Mouse (Mus musculus): ENCODE data around the gene Xrcc1. TPM values are rescaled to one million over a fixed set of nuclear protein-coding genes. Genes with fewer than 3 reads are reported as not detected.

Xrcc1 gene
- total and polyA plus RNA-seq, 2 experiments from 2014 or later: 45.1 to 50.8 TPM

GRCm38 (mm10) chr7:24524978-24525377 lies 21.1 kb upstream of the Xrcc1 start:
- 0 out of 2 replicates have a peak, but pooled peaks have one; percentile 9 for TF ChIP-seq CTCF (IDR thresholded peaks at IDR 0.05; ENCODE audit: low read depth)
- Histone ChIP-seq H3K36me3 (ENCODE audit: insufficient read depth, low read length) (no peaks in the 10 kb centered on the region), H3K9me3 (ENCODE audit: low read length) (no peaks in the 10 kb centered on the region), H3K27me3 (ENCODE audit: insufficient read depth, low read length) (no peaks in the 10 kb centered on the region), H3K4me2 (ENCODE audit: low read depth, low read length) (no peak overlapping the region), H3K27ac (no peak overlapping the region), H3K9ac (replicated peaks; ENCODE audit: low read length) (no peak overlapping the region), H3K4me3 (ENCODE audit: low read length) (no peak overlapping the region), H3K4me1 (ENCODE audit: insufficient read depth, low read length) (peaks cover 6% of the 10 kb centered on the region; the same call in 1 of the 2 replicates)
- WGBS: 78% methylated on average over 6 of the region's 6 CpGs
- DNase-seq (ENCODE audit: low spot score) (no peak), ATAC-seq (no peak)

GRCm38 (mm10) chr7:24525686-24526420 lies 20.2 kb upstream of the Xrcc1 start:
- no peak overlapping the region for H3K27ac ChIP-seq
- H3K27me3 ChIP-seq (ENCODE audit: insufficient read depth, low read length): no peaks in the 10 kb centered on the region
- no peak for DNase-seq (ENCODE audit: low spot score)
- no peak for TF ChIP-seq CTCF (IDR thresholded peaks at IDR 0.05; ENCODE audit: low read depth)
- no peak for ATAC-seq
- peaks cover 6% of the 10 kb centered on the region; the same call in 1 of the 2 replicates for H3K4me1 ChIP-seq (ENCODE audit: insufficient read depth, low read length)
- no peak overlapping the region for H3K4me2 ChIP-seq (ENCODE audit: low read depth, low read length)
- H3K36me3 ChIP-seq (ENCODE audit: insufficient read depth, low read length): no peaks in the 10 kb centered on the region
- no peak overlapping the region for H3K4me3 ChIP-seq (ENCODE audit: low read length)
- 78% methylated on average over 12 of the region's 12 CpGs for WGBS
- no peak overlapping the region for H3K9ac ChIP-seq (replicated peaks; ENCODE audit: low read length)
- no peaks in the 10 kb centered on the region for H3K9me3 ChIP-seq (ENCODE audit: low read length)

GRCm38 (mm10) chr7:24528861-24529260 lies 17.2 kb upstream of the Xrcc1 start:
- Histone ChIP-seq H3K4me3 (ENCODE audit: low read length) (no peak overlapping the region), H3K27me3 (ENCODE audit: insufficient read depth, low read length) (no peaks in the 10 kb centered on the region), H3K4me2 (ENCODE audit: low read depth, low read length) (no peak overlapping the region), H3K9ac (replicated peaks; ENCODE audit: low read length) (no peak overlapping the region), H3K4me1 (ENCODE audit: insufficient read depth, low read length) (peaks cover 12% of the 10 kb centered on the region; the same call in 1 of the 2 replicates), H3K36me3 (ENCODE audit: insufficient read depth, low read length) (peaks cover 6% of the 10 kb centered on the region; the same call in 1 of the 2 replicates), H3K9me3 (ENCODE audit: low read length) (no peaks in the 10 kb centered on the region), H3K27ac (no peak overlapping the region)
- no peak for DNase-seq (ENCODE audit: low spot score)
- no peak for TF ChIP-seq CTCF (IDR thresholded peaks at IDR 0.05; ENCODE audit: low read depth)
- no peak for ATAC-seq
- WGBS: 94% methylated on average over 11 of the region's 11 CpGs

- no peaks in the 10 kb centered on the region for H3K9me3 ChIP-seq (ENCODE audit: low read length)
- peaks cover 12% of the 10 kb centered on the region; the same call in 1 of the 2 replicates for H3K4me1 ChIP-seq (ENCODE audit: insufficient read depth, low read length)
- peaks cover 12% of the 10 kb centered on the region; the same call in 1 of the 2 replicates for H3K36me3 ChIP-seq (ENCODE audit: insufficient read depth, low read length)
- TF ChIP-seq CTCF (IDR thresholded peaks at IDR 0.05; ENCODE audit: low read depth): no peak
- peak overlapping the region; percentile 91 for H3K4me2 ChIP-seq (ENCODE audit: low read depth, low read length)
- peak overlapping the region; percentile 62 for H3K4me3 ChIP-seq (ENCODE audit: low read length)
- peak overlapping the region; percentile 85 for H3K9ac ChIP-seq (replicated peaks; ENCODE audit: low read length)
- DNase-seq (ENCODE audit: low spot score) (peak; percentile 7), ATAC-seq (no peak; the same call in 1 of the 2 replicates)
- WGBS: 55% methylated on average over 11 of the region's 11 CpGs
- peak overlapping the region; percentile 92 for H3K27ac ChIP-seq
- no peaks in the 10 kb centered on the region for H3K27me3 ChIP-seq (ENCODE audit: insufficient read depth, low read length)
These were observed 16.5 kb upstream of the Xrcc1 start for GRCm38 (mm10) chr7:24529580-24529979.

GRCm38 (mm10) chr7:24530062-24530931 lies 15.8 kb upstream of the Xrcc1 start, which contains the start of gene Irgq:
Gene Irgq (plus strand): TSS chr7:24530689.
- peak within 1 kb of the TSS; percentile 92 for H3K27ac ChIP-seq
- H3K36me3 ChIP-seq (ENCODE audit: insufficient read depth, low read length): peaks cover 12% of the 10 kb centered on the region; the same call in 1 of the 2 replicates
- no peaks in the 10 kb centered on the region for H3K27me3 ChIP-seq (ENCODE audit: insufficient read depth, low read length)
- no peak for TF ChIP-seq CTCF (IDR thresholded peaks at IDR 0.05; ENCODE audit: low read depth)
- DNase-seq (ENCODE audit: low spot score): peak; percentile 100
- peak within 1 kb of the TSS; percentile 91 for H3K4me2 ChIP-seq (ENCODE audit: low read depth, low read length)
- under 1% methylated on average over 44 of the region's 44 CpGs for WGBS
- H3K9ac ChIP-seq (replicated peaks; ENCODE audit: low read length): peak within 1 kb of the TSS; percentile 85
- ATAC-seq: peak; percentile 95
- peak within 1 kb of the TSS; percentile 62 for H3K4me3 ChIP-seq (ENCODE audit: low read length)
- no peaks in the 10 kb centered on the region for H3K9me3 ChIP-seq (ENCODE audit: low read length)
- peaks cover 12% of the 10 kb centered on the region; the same call in 1 of the 2 replicates for H3K4me1 ChIP-seq (ENCODE audit: insufficient read depth, low read length)

GRCm38 (mm10) chr7:24531211-24531971 lies 14.7 kb upstream of the Xrcc1 start:
- H3K4me3 ChIP-seq (ENCODE audit: low read length): peak overlapping the region; percentile 62
- peak; percentile 62 for ATAC-seq
- under 1% methylated on average over 43 of the region's 43 CpGs for WGBS
- H3K27me3 ChIP-seq (ENCODE audit: insufficient read depth, low read length): no peaks in the 10 kb centered on the region
- peak; percentile 87 for DNase-seq (ENCODE audit: low spot score)
- peaks cover 17% of the 10 kb centered on the region; the same call in 1 of the 2 replicates for H3K36me3 ChIP-seq (ENCODE audit: insufficient read depth, low read length)
- H3K4me1 ChIP-seq (ENCODE audit: insufficient read depth, low read length): peaks cover 12% of the 10 kb centered on the region; the same call in 1 of the 2 replicates
- H3K9ac ChIP-seq (replicated peaks; ENCODE audit: low read length): peak overlapping the region; percentile 85
- H3K4me2 ChIP-seq (ENCODE audit: low read depth, low read length): peak overlapping the region; percentile 91
- H3K27ac ChIP-seq: peak overlapping the region; percentile 92
- no peaks in the 10 kb centered on the region for H3K9me3 ChIP-seq (ENCODE audit: low read length)
- peak; percentile 87 for TF ChIP-seq CTCF (IDR thresholded peaks at IDR 0.05; ENCODE audit: low read depth)
